Mouse (Mus musculus): Measurements from ENCODE around the gene Gsap. TPM values are rescaled to one million over a fixed set of nuclear protein-coding genes. Genes with fewer than 3 reads are reported as not detected.
A peak's percentile ranks its signal among the peaks of the same experiment; 100 is the strongest.

Gene Gsap
- polyA plus RNA-seq, 1 experiment from 2014 or later: 3.8 TPM

DNA sequence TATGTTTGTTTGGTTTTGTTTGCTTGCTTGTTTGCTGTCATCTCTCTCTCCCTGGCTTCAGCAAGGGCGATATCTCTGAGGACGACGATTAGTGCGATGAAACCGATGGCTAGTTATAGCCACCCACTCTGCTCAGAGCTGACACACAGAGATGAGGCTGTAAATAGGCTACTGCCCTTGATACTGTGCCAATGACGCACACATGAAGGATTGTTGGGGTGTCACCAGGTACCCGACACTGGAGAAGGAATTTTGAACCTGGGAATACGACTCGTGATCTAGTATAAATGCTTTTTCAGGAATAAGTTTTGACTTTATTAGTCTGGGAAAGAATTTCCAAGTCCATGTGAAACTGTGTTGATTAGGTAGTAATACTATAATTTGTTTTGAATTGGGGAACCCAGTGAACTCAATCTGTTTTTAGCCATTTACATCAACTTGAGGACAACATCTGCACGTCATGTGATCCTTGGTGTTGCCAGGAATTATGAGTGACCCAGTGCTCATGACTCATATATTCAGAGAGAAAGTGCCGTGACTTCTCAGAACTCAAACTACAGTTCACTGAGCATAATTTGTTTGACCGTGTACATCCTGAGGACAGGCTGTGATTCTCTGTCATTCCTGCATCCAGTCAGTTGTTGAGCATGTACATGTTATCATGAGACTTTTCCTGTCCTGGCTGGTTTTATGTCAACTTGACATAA lies 97.5 kb downstream of the Gsap start:
- Histone ChIP-seq H3K27me3 (no peaks in the 10 kb centered on the region), H3K36me3 (no peaks in the 10 kb centered on the region), H3K4me1 (replicated peaks) (no peaks in the 10 kb centered on the region), H3K4me2 (no peak overlapping the region), H3K9me3 (no peaks in the 10 kb centered on the region), H3K4me3 (replicated peaks) (no peak overlapping the region), H3K27ac (no peak overlapping the region), H3K9ac (replicated peaks) (no peak overlapping the region)
- ATAC-seq (ENCODE audit: insufficient number of reproducible peaks, insufficient read depth, low FRiP score, low TSS enrichment, low read depth): no peak
- 88% methylated on average over 12 of the region's 12 CpGs for WGBS

DNA sequence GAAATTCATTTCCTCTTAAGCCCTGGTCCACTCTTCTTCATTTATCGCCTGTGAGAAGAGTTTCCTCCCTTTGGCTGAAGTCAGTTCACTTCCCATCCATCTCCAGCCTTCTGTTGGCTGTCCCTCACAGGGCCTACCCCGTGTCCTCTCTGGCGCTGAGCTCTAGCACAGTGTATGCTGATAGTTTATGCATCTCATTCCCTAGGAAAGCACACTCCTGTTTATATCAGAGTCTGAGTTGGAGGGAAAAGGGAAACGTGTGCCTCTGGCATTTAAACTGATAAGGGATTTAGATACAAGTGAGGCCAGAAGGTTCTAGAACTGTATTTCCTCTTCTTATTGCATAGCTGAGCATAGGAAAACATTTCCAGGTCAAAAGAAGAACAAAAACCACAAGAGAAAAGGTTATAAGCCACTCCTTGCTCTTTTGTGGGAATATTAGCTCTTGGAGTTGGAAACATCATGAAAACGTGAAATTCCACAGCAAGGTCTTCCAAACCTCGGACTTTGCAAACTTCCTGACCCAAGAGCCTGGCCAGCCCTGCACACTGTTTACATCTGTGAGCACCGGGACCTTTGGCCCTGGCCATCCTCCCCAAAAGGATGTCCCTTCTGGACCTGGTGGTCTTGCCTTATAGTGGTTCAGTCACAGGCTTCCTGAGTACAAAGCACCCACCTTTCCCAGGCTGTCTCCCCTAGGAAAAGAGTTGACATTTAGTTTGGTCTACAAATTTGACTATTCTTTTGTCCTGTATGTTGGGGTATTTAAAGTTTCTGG lies 102.8 kb downstream of the Gsap start:
- no peak overlapping the region for H3K27ac ChIP-seq
- 75% methylated on average over 7 of the region's 7 CpGs for WGBS
- H3K9me3 ChIP-seq: no peaks in the 10 kb centered on the region
- no peaks in the 10 kb centered on the region for H3K4me1 ChIP-seq (replicated peaks)
- ATAC-seq (ENCODE audit: insufficient number of reproducible peaks, insufficient read depth, low FRiP score, low TSS enrichment, low read depth): no peak
- H3K4me3 ChIP-seq (replicated peaks): no peak overlapping the region
- no peak overlapping the region for H3K4me2 ChIP-seq
- no peak overlapping the region for H3K9ac ChIP-seq (replicated peaks)
- no peaks in the 10 kb centered on the region for H3K36me3 ChIP-seq
- no peaks in the 10 kb centered on the region for H3K27me3 ChIP-seq

DNA sequence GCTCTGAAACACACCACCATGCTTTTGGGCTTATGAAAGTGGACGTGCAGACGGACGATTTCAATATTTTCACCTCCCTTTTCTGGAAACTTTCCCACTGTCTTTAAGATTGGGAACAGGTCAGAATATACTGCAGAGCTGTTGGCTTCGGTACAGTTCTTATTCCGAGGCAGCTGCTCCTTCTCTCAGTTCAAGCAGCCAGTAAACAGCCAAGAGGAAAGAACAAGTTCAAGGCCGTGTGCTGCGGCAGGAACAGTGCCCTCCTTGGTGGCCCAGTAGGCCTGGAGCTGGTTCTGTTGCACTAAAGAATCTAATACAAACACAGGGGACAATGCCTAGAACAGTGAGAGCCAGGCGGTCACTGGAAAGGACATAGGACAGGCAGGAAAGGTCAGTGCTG lies 104.5 kb downstream of the Gsap start:
- no peak overlapping the region for H3K27ac ChIP-seq
- H3K9me3 ChIP-seq: no peaks in the 10 kb centered on the region
- no peak overlapping the region for H3K4me2 ChIP-seq
- 91% methylated on average over 8 of the region's 8 CpGs for WGBS
- no peak overlapping the region for H3K4me3 ChIP-seq (replicated peaks)
- no peak overlapping the region for H3K9ac ChIP-seq (replicated peaks)
- no peaks in the 10 kb centered on the region for H3K27me3 ChIP-seq
- no peaks in the 10 kb centered on the region for H3K4me1 ChIP-seq (replicated peaks)
- no peaks in the 10 kb centered on the region for H3K36me3 ChIP-seq
- no peak for ATAC-seq (ENCODE audit: insufficient number of reproducible peaks, insufficient read depth, low FRiP score, low TSS enrichment, low read depth)

DNA sequence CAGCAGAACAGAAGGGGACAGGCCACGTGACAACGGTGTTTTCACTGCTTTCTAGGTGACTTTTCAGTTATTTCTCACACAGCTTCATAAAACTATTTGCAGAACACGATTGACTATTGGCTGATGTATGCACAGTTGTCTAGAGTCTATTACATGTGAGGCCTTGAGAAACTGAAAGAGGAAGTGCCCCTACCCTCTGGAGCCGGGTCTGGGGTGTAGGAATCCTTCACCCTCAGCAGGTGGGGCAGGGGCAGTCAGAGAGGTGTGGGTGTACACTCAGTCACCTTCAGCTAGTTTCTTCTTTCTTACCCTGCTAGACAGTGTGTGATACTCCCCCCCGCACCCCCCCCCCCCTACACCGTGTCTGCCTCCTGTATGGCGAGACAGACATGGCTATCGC lies 109.6 kb downstream of the Gsap start:
- Histone ChIP-seq H3K36me3 (no peaks in the 10 kb centered on the region), H3K4me2 (no peak overlapping the region), H3K27me3 (no peaks in the 10 kb centered on the region), H3K9me3 (no peaks in the 10 kb centered on the region), H3K4me1 (replicated peaks) (0 out of 2 replicates have a peak, but pooled peaks cover 3% of the 10 kb centered on the region), H3K4me3 (replicated peaks) (no peak overlapping the region), H3K9ac (replicated peaks) (no peak overlapping the region), H3K27ac (no peak overlapping the region)
- 86% methylated on average over 8 of the region's 8 CpGs for WGBS
- no peak for ATAC-seq (ENCODE audit: insufficient number of reproducible peaks, insufficient read depth, low FRiP score, low TSS enrichment, low read depth)

DNA sequence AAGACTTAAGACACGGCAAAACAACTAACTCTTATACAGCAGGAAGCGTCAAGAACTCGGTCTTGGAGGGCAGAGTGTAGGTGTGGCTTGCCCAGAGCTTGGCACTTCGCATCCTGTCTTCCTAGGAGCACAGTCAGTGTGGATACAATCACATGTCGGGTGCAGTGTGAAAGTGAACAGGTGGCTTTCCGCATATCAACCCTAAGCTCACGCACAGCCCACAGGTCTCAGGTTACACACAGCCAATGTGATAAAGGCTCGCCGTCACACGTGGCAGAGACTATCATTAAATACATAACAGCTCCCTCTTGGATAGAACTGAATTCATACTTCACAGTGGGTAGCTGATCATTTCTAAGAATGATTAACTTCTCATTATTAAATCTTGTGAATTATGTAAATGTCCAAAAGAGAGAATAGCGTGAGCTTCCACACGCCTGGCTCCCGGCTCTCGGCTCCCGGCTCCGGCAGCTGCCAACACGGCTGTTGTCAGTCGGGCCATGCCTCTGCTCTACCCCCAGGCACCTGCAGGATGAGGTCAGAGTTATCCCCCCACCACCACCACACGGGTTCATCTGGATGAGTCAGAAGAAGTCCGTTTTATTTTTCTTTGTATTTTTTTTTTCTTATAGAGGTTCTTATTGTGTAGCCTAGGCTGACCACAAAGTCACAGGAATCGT lies 113.2 kb downstream of the Gsap start:
- H3K27me3 ChIP-seq: no peaks in the 10 kb centered on the region
- 65% methylated on average over 21 of the region's 21 CpGs for whole genome bisulfite sequencing
- no peak overlapping the region for H3K4me2 ChIP-seq
- 0 out of 2 replicates have a peak, but pooled peaks cover 3% of the 10 kb centered on the region for H3K4me1 ChIP-seq (replicated peaks)
- no peak overlapping the region for H3K27ac ChIP-seq
- H3K9ac ChIP-seq (replicated peaks): no peak overlapping the region
- no peaks in the 10 kb centered on the region for H3K36me3 ChIP-seq
- H3K4me3 ChIP-seq (replicated peaks): no peak overlapping the region
- no peaks in the 10 kb centered on the region for H3K9me3 ChIP-seq
- 0 out of 2 replicates have a peak, but pooled peaks have one; percentile 78 for ATAC-seq (ENCODE audit: insufficient number of reproducible peaks, insufficient read depth, low FRiP score, low TSS enrichment, low read depth)

DNA sequence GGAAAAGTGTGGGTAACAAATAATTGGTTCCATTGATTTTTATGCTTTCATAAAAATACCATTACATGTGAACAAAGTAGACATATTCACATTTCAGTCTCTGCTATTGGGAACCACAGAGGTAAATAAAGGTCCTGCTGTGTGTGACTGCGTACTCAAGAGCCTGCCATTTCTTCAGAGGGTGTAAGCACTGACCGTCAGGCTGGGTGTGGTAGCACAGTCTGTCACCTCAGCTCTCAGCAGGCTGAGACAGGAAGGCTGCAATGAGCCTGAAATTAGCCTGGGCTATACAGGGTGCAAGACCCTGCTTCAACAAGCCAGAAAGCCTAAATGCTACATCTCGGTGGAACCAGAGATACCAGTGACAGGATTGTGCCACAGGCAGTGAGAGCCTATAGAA lies 114.0 kb downstream of the Gsap start:
- 93% methylated on average over 3 of the region's 3 CpGs for WGBS
- H3K27me3 ChIP-seq: no peaks in the 10 kb centered on the region
- no peak overlapping the region for H3K9ac ChIP-seq (replicated peaks)
- 0 out of 2 replicates have a peak, but pooled peaks cover 3% of the 10 kb centered on the region for H3K4me1 ChIP-seq (replicated peaks)
- H3K36me3 ChIP-seq: no peaks in the 10 kb centered on the region
- H3K9me3 ChIP-seq: no peaks in the 10 kb centered on the region
- no peak overlapping the region for H3K4me2 ChIP-seq
- ATAC-seq (ENCODE audit: insufficient number of reproducible peaks, insufficient read depth, low FRiP score, low TSS enrichment, low read depth): no peak
- no peak overlapping the region for H3K27ac ChIP-seq
- no peak overlapping the region for H3K4me3 ChIP-seq (replicated peaks)

DNA sequence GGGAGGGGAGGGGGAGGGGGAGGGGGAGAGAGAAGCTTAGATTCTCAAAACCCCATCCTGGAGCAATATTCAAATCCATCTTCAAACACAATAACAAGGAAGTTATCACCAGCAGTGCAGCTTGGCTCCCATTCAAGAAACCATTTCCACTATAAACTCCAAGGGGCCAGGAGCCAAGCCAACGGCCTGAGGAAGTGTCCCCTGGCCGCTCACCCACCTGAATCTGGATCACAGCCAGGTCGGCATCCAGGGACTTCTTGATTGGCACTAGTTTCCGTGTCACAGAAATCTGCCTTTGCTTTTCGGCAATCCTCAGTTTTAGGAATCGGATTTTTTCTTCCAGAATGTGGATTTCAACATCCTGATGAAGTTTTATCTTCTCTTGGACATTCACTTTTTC lies 115.0 kb downstream of the Gsap start:
- Histone ChIP-seq H3K4me1 (replicated peaks) (0 out of 2 replicates have a peak, but pooled peaks cover 3% of the 10 kb centered on the region), H3K27ac (no peak overlapping the region), H3K27me3 (no peaks in the 10 kb centered on the region), H3K4me3 (replicated peaks) (no peak overlapping the region), H3K36me3 (no peaks in the 10 kb centered on the region), H3K9ac (replicated peaks) (no peak overlapping the region), H3K4me2 (no peak overlapping the region), H3K9me3 (no peaks in the 10 kb centered on the region)
- no peak for ATAC-seq (ENCODE audit: insufficient number of reproducible peaks, insufficient read depth, low FRiP score, low TSS enrichment, low read depth)
- 73% methylated on average over 6 of the region's 6 CpGs for WGBS

DNA sequence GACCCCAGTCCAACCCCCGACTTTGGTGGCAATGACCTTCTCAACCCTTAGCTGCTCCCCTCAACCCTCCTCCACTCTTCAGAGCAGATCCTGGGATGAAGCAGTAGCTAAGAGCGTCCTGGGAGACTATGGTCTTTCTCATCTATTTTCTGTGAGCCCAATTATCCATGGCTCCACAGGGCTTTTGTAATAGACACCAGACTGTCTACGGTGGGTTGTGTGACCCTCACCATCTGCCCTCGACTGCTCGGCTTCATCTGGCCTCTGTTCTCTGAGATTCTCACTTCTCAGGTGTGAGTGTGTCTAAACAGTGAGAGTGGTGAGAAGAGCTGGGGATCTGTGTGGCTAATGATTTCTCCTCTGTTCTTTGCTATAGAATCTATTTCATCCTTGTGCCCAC lies 121.1 kb downstream of the Gsap start:
- WGBS: 75% methylated on average over 5 of the region's 5 CpGs
- ATAC-seq (ENCODE audit: insufficient number of reproducible peaks, insufficient read depth, low FRiP score, low TSS enrichment, low read depth): no peak
- no peak overlapping the region for H3K9ac ChIP-seq (replicated peaks)
- H3K36me3 ChIP-seq: no peaks in the 10 kb centered on the region
- no peak overlapping the region for H3K27ac ChIP-seq
- no peak overlapping the region for H3K4me3 ChIP-seq (replicated peaks)
- no peaks in the 10 kb centered on the region for H3K27me3 ChIP-seq
- H3K9me3 ChIP-seq: no peaks in the 10 kb centered on the region
- H3K4me2 ChIP-seq: no peak overlapping the region
- H3K4me1 ChIP-seq (replicated peaks): no peaks in the 10 kb centered on the region

DNA sequence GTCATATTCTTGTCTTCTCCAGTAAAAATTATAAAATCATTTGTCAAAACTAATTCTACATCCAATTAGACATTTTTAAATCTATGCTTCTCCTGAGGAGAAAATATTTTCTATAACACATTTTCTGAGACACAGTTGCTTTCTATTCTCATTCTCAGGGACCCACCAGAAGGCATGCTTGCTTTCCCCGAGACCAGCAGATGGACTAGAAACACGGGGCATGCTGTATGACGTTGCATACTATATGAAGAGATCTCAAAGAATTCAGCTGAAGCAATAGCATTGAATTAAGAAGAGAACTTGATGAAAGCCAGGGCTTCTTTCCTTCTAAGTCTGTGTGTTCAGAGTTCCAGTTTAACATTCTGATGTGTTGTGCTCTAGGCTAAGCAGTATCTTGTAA lies 128.6 kb downstream of the Gsap start:
- Histone ChIP-seq H3K27ac (no peak overlapping the region), H3K4me3 (replicated peaks) (no peak overlapping the region), H3K9ac (replicated peaks) (no peak overlapping the region), H3K4me1 (replicated peaks) (no peaks in the 10 kb centered on the region), H3K36me3 (no peaks in the 10 kb centered on the region), H3K27me3 (no peaks in the 10 kb centered on the region), H3K4me2 (no peak overlapping the region), H3K9me3 (no peaks in the 10 kb centered on the region)
- WGBS: 84% methylated on average over 3 of the region's 3 CpGs
- ATAC-seq (ENCODE audit: insufficient number of reproducible peaks, insufficient read depth, low FRiP score, low TSS enrichment, low read depth): no peak

DNA sequence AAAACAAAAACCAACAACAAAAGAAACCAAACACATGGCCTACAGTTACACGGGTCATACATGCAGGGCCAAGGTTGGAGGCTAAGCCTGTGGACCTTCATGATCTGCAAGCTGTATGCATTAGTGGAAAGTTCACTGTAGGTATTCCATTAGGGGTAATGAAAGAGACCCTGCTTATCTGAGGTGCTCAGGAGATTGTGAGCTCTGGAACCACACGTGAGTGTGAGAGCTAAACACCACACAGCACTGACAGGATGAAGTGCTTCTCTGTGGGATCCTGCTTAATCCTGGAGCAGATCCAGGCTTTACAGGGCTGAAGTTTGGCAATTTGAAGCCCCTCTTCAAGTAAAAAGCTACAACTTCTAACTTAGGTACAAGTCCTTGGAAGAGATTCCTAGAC lies 134.1 kb downstream of the Gsap start:
- no peak overlapping the region for H3K4me3 ChIP-seq (replicated peaks)
- H3K4me1 ChIP-seq (replicated peaks): no peaks in the 10 kb centered on the region
- no peaks in the 10 kb centered on the region for H3K36me3 ChIP-seq
- ATAC-seq (ENCODE audit: insufficient number of reproducible peaks, insufficient read depth, low FRiP score, low TSS enrichment, low read depth): no peak
- no peak overlapping the region for H3K27ac ChIP-seq
- no peaks in the 10 kb centered on the region for H3K27me3 ChIP-seq
- no peak overlapping the region for H3K4me2 ChIP-seq
- no peak overlapping the region for H3K9ac ChIP-seq (replicated peaks)
- no peaks in the 10 kb centered on the region for H3K9me3 ChIP-seq
- 91% methylated on average over 2 of the region's 2 CpGs for WGBS

DNA sequence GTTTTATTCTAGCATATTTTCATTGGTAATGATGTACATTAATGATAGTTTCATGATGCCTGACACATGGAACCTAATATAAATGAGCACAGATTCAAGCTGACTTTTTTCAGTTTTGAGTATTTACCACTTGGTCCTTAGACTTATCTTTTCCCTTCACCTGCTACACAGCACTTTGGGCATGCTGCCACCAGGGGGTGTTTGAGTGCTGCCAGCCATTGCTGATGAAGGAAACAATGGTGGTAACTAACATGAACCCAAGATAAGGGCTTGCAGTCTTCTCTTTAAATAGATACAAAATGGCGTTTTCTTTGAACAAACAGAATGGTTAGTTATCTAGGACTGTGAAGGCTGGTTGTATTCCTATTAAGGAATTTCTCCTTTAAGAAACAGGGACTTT lies 140.4 kb downstream of the Gsap start:
- H3K9me3 ChIP-seq: no peaks in the 10 kb centered on the region
- H3K4me1 ChIP-seq (replicated peaks): 0 out of 2 replicates have a peak, but pooled peaks cover 5% of the 10 kb centered on the region
- no peaks in the 10 kb centered on the region for H3K36me3 ChIP-seq
- H3K27me3 ChIP-seq: no peaks in the 10 kb centered on the region
- no peak overlapping the region for H3K27ac ChIP-seq
- ATAC-seq (ENCODE audit: insufficient number of reproducible peaks, insufficient read depth, low FRiP score, low TSS enrichment, low read depth): no peak
- H3K4me3 ChIP-seq (replicated peaks): no peak overlapping the region
- 44% methylated on average over 1 of the region's 1 CpGs for WGBS
- H3K9ac ChIP-seq (replicated peaks): no peak overlapping the region
- no peak overlapping the region for H3K4me2 ChIP-seq
